Mouse (Mus musculus): ENCODE measurements around the gene Arhgef19. TPM values are rescaled to one million over a fixed set of nuclear protein-coding genes. Genes with fewer than 3 reads are reported as not detected.

Arhgef19 gene
- polyA plus RNA-seq, 1 experiment from 2014 or later, result 0.61 TPM

Other genes starting within 250 kb of the Arhgef19 start
- gene Mfap2, start 229.1 kb upstream of the Arhgef19 start, polyA plus RNA-seq (2014; fragmentation: Nextera tagmentation; extraction: Ambion mirVana), result 250 and 254 TPM in 2 replicates
- gene Crocc, start 178.9 kb upstream of the Arhgef19 start, polyA plus RNA-seq (2014; fragmentation: Nextera tagmentation; extraction: Ambion mirVana), result 6.3 and 8.3 TPM in 2 replicates
- 40.0 and 43.5 TPM in 2 replicates for gene Necap2, start 161.1 kb upstream of the Arhgef19 start, polyA plus RNA-seq (2014; fragmentation: Nextera tagmentation; extraction: Ambion mirVana)
- not detected in 2 replicates for gene Spata21, start 151.2 kb upstream of the Arhgef19 start, polyA plus RNA-seq (2014; fragmentation: Nextera tagmentation; extraction: Ambion mirVana)
- 33.9 and 34.5 TPM in 2 replicates for gene Szrd1, start 99.7 kb upstream of the Arhgef19 start, polyA plus RNA-seq (2014; fragmentation: Nextera tagmentation; extraction: Ambion mirVana)
- 22.4 and 23.8 TPM in 2 replicates for gene Fbxo42, start 91.6 kb upstream of the Arhgef19 start, polyA plus RNA-seq (2014; fragmentation: Nextera tagmentation; extraction: Ambion mirVana)
- 5.4 TPM in 2 replicates for gene Rsg1, start 25.5 kb upstream of the Arhgef19 start, polyA plus RNA-seq (2014; fragmentation: Nextera tagmentation; extraction: Ambion mirVana)
- 2.2 and 2.5 TPM in 2 replicates for gene Epha2, start 61.7 kb downstream of the Arhgef19 start, polyA plus RNA-seq (2014; fragmentation: Nextera tagmentation; extraction: Ambion mirVana)
- gene Fam131c, start 128.7 kb downstream of the Arhgef19 start, polyA plus RNA-seq (2014; fragmentation: Nextera tagmentation; extraction: Ambion mirVana), result 2.2 and 2.9 TPM in 2 replicates
- not detected in 2 replicates for gene Clcnka, start 159.2 kb downstream of the Arhgef19 start, polyA plus RNA-seq (2014; fragmentation: Nextera tagmentation; extraction: Ambion mirVana)
- not detected in 2 replicates for gene Clcnkb, start 176.5 kb downstream of the Arhgef19 start, polyA plus RNA-seq (2014; fragmentation: Nextera tagmentation; extraction: Ambion mirVana)
- not detected in 2 replicates for gene Hspb7, start 181.3 kb downstream of the Arhgef19 start, polyA plus RNA-seq (2014; fragmentation: Nextera tagmentation; extraction: Ambion mirVana)
- not detected in 2 replicates for gene Srarp, start 196.6 kb downstream of the Arhgef19 start, polyA plus RNA-seq (2014; fragmentation: Nextera tagmentation; extraction: Ambion mirVana)
- gene Zbtb17, start 205.2 kb downstream of the Arhgef19 start, polyA plus RNA-seq (2014; fragmentation: Nextera tagmentation; extraction: Ambion mirVana), result 37.4 and 40.6 TPM in 2 replicates